Mouse (Mus musculus): ENCODE results near the gene Slc25a35. TPM values are rescaled to one million over a fixed set of nuclear protein-coding genes. Genes with fewer than 3 reads are reported as not detected.
"Not testable (repeated sequence)": the region's sequence is repeated elsewhere in the genome, so short reads cannot be mapped to it uniquely, and the experiment has no call there.

The Slc25a35 gene
- polyA plus RNA-seq, 1 experiment: 220 TPM

DNA sequence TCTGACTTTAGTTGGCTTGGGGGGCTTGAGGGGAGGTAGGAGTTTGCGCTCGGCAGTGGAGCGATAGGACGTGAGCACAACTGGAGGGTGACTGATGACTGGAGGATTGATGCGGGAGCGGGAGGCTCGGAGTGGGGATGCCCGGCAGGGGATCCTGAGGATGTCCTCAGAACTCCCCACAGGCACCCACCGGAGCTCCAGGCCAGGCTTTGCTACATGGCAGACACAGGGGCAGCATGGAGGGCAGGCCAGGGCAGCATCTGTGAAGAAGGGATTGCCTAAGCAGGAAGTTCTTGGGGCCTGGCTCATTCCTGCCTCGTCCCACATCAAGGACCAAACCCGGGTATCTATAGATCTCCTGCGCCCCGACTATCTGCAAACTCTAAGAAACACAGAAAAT is 14.0 kb upstream of the Slc25a35 start:
- peaks cover 3% of the 10 kb centered on the region; the same call in 1 of the 2 replicates for H3K4me1 ChIP-seq (ENCODE audit: control insufficient read depth, insufficient read depth, insufficient read length, low read length)
- peak overlapping the region; percentile 23; the same call in 1 of the 2 replicates for H3K27ac ChIP-seq (replicated peaks; ENCODE audit: low read depth, low read length)
- H3K4me3 ChIP-seq (ENCODE audit: insufficient read depth, low read depth, low read length): peak overlapping the region; percentile 55

GRCm38 (mm10) chr11:68954408-68954807 is 13.5 kb upstream of the Slc25a35 start:
- peaks cover 3% of the 10 kb centered on the region; the same call in 1 of the 2 replicates for H3K4me1 ChIP-seq (ENCODE audit: control insufficient read depth, insufficient read depth, insufficient read length, low read length)
- H3K4me3 ChIP-seq (ENCODE audit: insufficient read depth, low read depth, low read length): peak overlapping the region; percentile 55
- peak overlapping the region; percentile 2; the same call in 1 of the 2 replicates for H3K27ac ChIP-seq (replicated peaks; ENCODE audit: low read depth, low read length)

DNA sequence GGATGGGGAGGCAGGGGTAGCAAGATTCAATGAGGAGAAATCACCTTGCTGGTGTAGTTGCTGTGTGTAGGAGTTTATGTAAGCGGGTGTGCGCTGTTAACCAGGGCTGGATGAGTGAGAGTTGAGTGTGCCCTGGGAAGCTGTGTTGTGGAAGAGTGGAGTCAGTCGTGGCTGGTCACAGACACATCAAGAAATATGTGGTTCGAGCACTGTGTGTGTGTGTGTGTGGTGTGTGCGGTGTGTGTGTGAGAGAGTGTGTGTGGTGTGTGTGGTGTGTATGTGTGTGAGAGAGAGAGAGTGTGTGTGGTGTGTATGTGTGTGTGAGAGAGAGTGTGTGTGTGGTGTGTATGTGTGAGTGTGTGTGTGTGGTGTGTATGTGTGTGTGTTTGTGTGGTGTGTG is 12.5 kb upstream of the Slc25a35 start:
- peak overlapping the region; percentile 86 for H3K27ac ChIP-seq (replicated peaks; ENCODE audit: low read depth, low read length)
- H3K4me1 ChIP-seq (ENCODE audit: control insufficient read depth, insufficient read depth, insufficient read length, low read length): peaks cover 3% of the 10 kb centered on the region; the same call in 1 of the 2 replicates
- H3K4me3 ChIP-seq (ENCODE audit: insufficient read depth, low read depth, low read length): peak overlapping the region; percentile 92

DNA sequence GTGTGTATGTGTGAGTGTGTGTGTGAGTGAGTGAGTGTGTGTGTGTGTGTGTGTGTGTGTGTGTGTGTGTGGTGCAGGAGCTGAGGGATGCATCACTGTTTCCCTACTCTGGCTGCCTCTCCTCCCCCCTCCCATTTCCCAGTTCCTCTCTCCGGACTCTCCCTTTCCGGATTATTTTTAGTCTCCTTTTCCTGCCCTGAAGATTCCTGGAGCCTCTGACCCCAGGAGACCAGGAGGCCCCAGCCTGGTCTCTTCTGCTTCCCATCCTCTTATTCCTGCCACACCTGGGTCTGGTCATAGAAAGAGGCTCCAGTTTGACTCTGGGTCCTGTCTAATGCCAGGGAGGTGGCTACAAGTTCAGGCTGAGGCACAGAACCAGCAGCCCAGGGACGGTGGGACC is 11.8 kb upstream of the Slc25a35 start:
- Histone ChIP-seq H3K4me1 (ENCODE audit: control insufficient read depth, insufficient read depth, insufficient read length, low read length) (peaks cover 3% of the 10 kb centered on the region; the same call in 1 of the 2 replicates), H3K4me3 (ENCODE audit: insufficient read depth, low read depth, low read length) (peak overlapping the region; percentile 92), H3K27ac (replicated peaks; ENCODE audit: low read depth, low read length) (peak overlapping the region; percentile 98)

- Histone ChIP-seq H3K4me1 (ENCODE audit: control insufficient read depth, insufficient read depth, insufficient read length, low read length) (peaks cover 3% of the 10 kb centered on the region; the same call in 1 of the 2 replicates), H3K27ac (replicated peaks; ENCODE audit: low read depth, low read length) (peak overlapping the region; percentile 98), H3K4me3 (ENCODE audit: insufficient read depth, low read depth, low read length) (peak overlapping the region; percentile 92)
These were observed 11.2 kb upstream of the Slc25a35 start for GRCm38 (mm10) chr11:68956697-68957096.

GRCm38 (mm10) chr11:68957308-68957707 is 10.6 kb upstream of the Slc25a35 start, which contains the start of gene Arhgef15:
Gene Arhgef15 (minus strand): TSS chr11:68957480.
- peaks cover 3% of the 10 kb centered on the region; the same call in 1 of the 2 replicates for H3K4me1 ChIP-seq (ENCODE audit: control insufficient read depth, insufficient read depth, insufficient read length, low read length)
- peak within 1 kb of the TSS; percentile 92 for H3K4me3 ChIP-seq (ENCODE audit: insufficient read depth, low read depth, low read length)
- H3K27ac ChIP-seq (replicated peaks; ENCODE audit: low read depth, low read length): peak within 1 kb of the TSS; percentile 98

DNA sequence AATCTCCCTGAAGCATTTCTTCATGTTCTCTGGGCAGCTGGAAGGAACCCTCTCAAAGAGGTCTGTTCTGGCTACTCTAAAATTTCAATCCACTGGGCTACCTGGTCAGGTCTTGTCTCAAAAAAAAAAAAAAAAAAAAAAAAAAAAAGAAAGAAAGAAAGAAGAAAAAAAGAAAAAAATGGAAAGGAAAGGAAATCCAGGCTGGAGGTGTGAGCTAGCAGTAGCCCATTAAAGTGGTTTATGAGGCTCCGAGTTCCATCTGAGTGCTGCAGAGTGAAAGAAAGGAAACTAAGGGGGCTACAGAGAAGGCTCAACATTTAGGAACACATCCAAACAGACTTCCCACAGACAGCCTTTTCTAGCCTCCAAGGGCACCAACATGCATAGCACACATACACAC is 10.0 kb upstream of the Slc25a35 start:
- Histone ChIP-seq H3K4me1 (ENCODE audit: control insufficient read depth, insufficient read depth, insufficient read length, low read length) (peaks cover 3% of the 10 kb centered on the region; the same call in 1 of the 2 replicates), H3K27ac (replicated peaks; ENCODE audit: low read depth, low read length) (peak overlapping the region; percentile 98), H3K4me3 (ENCODE audit: insufficient read depth, low read depth, low read length) (peak overlapping the region; percentile 92)

GRCm38 (mm10) chr11:68961596-68961995 is 6.3 kb upstream of the Slc25a35 start:
- Histone ChIP-seq H3K27ac (replicated peaks; ENCODE audit: low read depth, low read length) (no peak overlapping the region), H3K4me3 (ENCODE audit: insufficient read depth, low read depth, low read length) (no peak overlapping the region), H3K4me1 (ENCODE audit: control insufficient read depth, insufficient read depth, insufficient read length, low read length) (peaks cover 1% of the 10 kb centered on the region; the same call in 1 of the 2 replicates)

GRCm38 (mm10) chr11:68962159-68962558 is 5.8 kb upstream of the Slc25a35 start:
- H3K4me3 ChIP-seq (ENCODE audit: insufficient read depth, low read depth, low read length); H3K27ac ChIP-seq (replicated peaks; ENCODE audit: low read depth, low read length): not testable (repeated sequence)

GRCm38 (mm10) chr11:68963405-68963804 is 4.5 kb upstream of the Slc25a35 start:
- peaks cover 5% of the 10 kb centered on the region; the same call in 1 of the 2 replicates for H3K4me1 ChIP-seq (ENCODE audit: control insufficient read depth, insufficient read depth, insufficient read length, low read length)
- H3K4me3 ChIP-seq (ENCODE audit: insufficient read depth, low read depth, low read length): no peak overlapping the region
- H3K27ac ChIP-seq (replicated peaks; ENCODE audit: low read depth, low read length): no peak overlapping the region

More at GRCm38 (mm10) chr11:68962159-68962558, 5.8 kb upstream of the Slc25a35 start:
- H3K4me1 ChIP-seq (ENCODE audit: control insufficient read depth, insufficient read depth, insufficient read length, low read length): not testable (repeated sequence)

DNA sequence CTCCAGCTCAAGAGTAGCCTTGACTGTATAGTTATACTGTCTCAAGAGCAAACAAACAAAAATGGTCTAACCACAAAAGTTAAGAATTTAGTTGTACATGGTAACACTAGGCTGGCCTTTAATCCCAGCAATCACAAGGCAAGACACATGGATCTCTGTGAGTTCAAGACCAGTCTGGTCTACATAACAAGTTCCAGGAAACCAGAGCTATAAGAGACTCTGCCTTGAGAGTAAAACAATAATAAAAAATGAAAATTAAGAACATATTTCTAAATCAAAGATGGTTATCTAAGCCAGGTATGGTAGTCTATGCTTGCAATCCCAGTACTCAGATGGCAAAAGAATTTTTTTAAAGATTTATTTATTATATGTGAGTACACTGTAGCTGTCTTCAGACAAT is 2.9 kb upstream of the Slc25a35 start:
- Histone ChIP-seq H3K4me3 (ENCODE audit: insufficient read depth, low read depth, low read length) (no peak overlapping the region), H3K27ac (replicated peaks; ENCODE audit: low read depth, low read length) (no peak overlapping the region), H3K4me1 (ENCODE audit: control insufficient read depth, insufficient read depth, insufficient read length, low read length) (peaks cover 10% of the 10 kb centered on the region; the same call in 1 of the 2 replicates)

DNA sequence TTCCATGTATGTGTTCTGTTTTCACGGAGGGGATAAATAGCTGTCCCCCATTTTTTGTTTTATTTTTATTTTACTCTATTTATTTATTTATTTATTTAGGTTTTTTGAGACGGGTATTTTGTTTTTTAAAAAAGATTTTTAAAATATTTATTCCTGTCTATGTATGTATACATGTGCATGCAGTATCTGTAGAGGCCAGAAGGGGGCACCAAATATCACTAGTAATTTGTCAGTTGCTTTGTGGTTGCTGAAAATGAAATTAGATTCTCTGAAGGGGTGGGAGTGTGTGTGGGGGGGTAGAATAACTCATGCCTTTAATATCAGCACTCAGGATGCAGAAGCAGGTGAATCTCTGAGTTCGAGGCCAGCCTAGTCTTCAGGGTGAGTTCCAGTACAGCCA is 2.1 kb upstream of the Slc25a35 start:
- H3K4me3 ChIP-seq (ENCODE audit: insufficient read depth, low read depth, low read length): no peak overlapping the region
- H3K4me1 ChIP-seq (ENCODE audit: control insufficient read depth, insufficient read depth, insufficient read length, low read length): peaks cover 12% of the 10 kb centered on the region
- H3K27ac ChIP-seq (replicated peaks; ENCODE audit: low read depth, low read length): no peak overlapping the region

DNA sequence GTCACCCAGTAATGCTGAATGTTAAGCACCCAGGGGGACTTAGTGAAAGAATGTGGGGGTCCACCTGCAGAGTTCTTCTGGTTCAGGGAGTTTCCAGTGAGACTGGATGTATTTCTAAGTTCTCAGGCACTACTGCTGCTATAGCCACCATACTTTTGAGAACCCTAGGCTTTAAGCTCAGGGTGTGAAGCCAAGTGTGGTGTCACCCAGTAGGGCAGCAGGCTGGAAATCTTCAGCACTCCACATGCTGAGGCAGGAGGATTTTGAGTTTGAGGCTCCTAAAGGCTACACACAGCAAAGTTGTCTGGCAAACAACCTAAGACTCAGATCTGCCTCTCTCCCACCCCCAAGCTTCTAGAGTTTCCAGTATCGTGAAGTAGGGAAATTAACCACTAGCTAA is 1.4 kb upstream of the Slc25a35 start:
- peaks cover 14% of the 10 kb centered on the region for H3K4me1 ChIP-seq (ENCODE audit: control insufficient read depth, insufficient read depth, insufficient read length, low read length)
- no peak overlapping the region for H3K4me3 ChIP-seq (ENCODE audit: insufficient read depth, low read depth, low read length)
- H3K27ac ChIP-seq (replicated peaks; ENCODE audit: low read depth, low read length): 0 out of 2 replicates have a peak overlapping the region, but pooled peaks have one; percentile 27

DNA sequence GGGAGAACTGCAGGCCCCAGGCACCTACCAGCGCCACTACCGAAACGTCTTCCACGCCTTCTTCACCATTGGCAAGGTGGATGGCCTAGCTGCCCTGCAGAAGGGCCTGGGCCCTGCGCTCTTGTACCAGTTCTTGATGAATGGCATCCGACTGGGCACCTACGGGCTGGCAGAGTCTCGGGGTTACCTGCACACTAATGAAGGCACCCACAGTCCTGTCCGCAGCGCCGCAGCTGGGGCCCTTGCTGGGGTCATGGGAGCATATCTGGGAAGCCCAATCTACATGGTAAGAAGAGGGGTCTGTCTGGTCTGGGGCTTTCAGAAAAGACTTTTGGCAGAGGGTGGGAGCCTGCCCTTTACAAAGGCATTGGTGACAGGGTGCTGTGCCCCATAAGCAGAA is 821 bp downstream of the Slc25a35 start:
- Histone ChIP-seq H3K4me3 (ENCODE audit: insufficient read depth, low read depth, low read length) (peak overlapping the region; percentile 87), H3K4me1 (ENCODE audit: control insufficient read depth, insufficient read depth, insufficient read length, low read length) (peaks cover 17% of the 10 kb centered on the region), H3K27ac (replicated peaks; ENCODE audit: low read depth, low read length) (peak overlapping the region; percentile 89)

- peaks cover 17% of the 10 kb centered on the region for H3K4me1 ChIP-seq (ENCODE audit: control insufficient read depth, insufficient read depth, insufficient read length, low read length)
- peak overlapping the region; percentile 89 for H3K27ac ChIP-seq (replicated peaks; ENCODE audit: low read depth, low read length)
- peak overlapping the region; percentile 36 for H3K4me3 ChIP-seq (ENCODE audit: insufficient read depth, low read depth, low read length)
These were observed 2.3 kb downstream of the Slc25a35 start for GRCm38 (mm10) chr11:68970232-68970631.
